8 mouse cellular contexts compared by ENCODE assay signal in the genomic region with DNA sequence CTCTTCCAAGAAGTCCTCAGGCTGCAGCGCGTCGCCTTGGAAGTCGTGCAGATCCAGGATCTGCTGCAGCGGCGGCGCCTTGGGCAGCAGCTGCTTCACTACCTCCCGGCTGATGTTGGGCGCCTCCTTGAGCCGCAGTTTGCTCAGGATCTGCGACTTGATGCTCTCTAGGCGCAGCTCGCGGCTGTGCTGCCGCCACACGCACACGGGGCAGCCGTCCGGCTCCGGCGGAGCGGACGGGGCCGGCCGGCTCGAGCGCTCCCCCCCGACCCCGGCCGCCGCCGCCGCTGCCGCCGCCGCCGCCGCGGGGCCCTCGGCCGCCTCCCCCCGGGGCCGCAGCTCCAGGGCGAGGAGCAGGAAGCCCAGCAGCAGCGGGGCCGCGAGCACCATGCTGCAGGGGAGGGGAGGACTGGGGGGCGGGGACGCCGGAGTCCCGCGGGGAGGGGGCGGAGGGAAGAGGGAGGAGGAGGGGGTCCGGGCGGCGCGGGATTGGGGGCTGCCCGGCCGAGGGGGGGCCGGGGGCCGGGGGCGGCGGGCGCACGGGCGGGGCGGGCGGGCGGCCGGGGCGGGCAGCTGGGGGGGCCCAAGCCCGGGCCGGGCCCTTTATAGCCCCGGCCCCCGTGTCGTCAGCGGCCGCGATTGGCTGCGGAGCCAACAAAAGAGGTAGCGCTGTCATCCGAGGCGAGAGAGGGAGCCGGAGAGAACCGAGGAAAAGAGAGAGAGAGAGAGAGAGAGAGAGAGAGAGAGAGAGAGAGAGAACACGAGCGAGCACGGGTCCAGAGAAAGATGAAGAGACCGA. TPM values are rescaled to one million over a fixed set of nuclear protein-coding genes. Genes with fewer than 3 reads are reported as not detected.
DNase-seq lines count a peak whose midpoint lies in the region; ATAC-seq and TF ChIP-seq lines count a peak whose summit lies in the region.

A gene (minus strand): TSS at position 423 of the 799 bp plus-strand sequence.

- TF ChIP-seq POLR2A in bone marrow, adult 2 months (IDR thresholded peaks at IDR 0.05; ENCODE audit: borderline replicate concordance, control insufficient read depth, low read depth, low read length), result no peak

- 2% methylated on average over 71 of the region's 89 CpGs for WGBS in bone marrow, adult 2 months
- WGBS in kidney, embryonic 16.5 days, result under 1% methylated on average over 55 of the region's 89 CpGs
- WGBS in liver, embryonic 13.5 days (ENCODE audit: insufficient replicate concordance), result 1% methylated on average over 69 of the region's 89 CpGs

- peaks cover 8% of the 10 kb centered on the region for H3K27me3 ChIP-seq in kidney, embryonic 16.5 days (ENCODE audit: insufficient read depth, low read length)
- peaks cover 89% of the 10 kb centered on the region for H3K27me3 ChIP-seq in liver, embryonic 13.5 days

- peak; percentile 69 for ATAC-seq in kidney, embryonic 16.5 days (ENCODE audit: low FRiP score, low TSS enrichment)
- ATAC-seq in liver, embryonic 13.5 days (ENCODE audit: low read depth), result no peak

- peaks cover 7% of the 10 kb centered on the region for H3K36me3 ChIP-seq in kidney, embryonic 16.5 days (ENCODE audit: insufficient read depth, low read length)
- H3K36me3 ChIP-seq in liver, embryonic 13.5 days, result no peaks in the 10 kb centered on the region

- H3K9ac ChIP-seq in kidney, embryonic 16.5 days (replicated peaks; ENCODE audit: low read length), result peak within 1 kb of the TSS; percentile 87
- H3K9ac ChIP-seq in liver, embryonic 13.5 days, result peak within 1 kb of the TSS; percentile 61

- H3K9me3 ChIP-seq in kidney, embryonic 16.5 days (ENCODE audit: low read length), result no peaks in the 10 kb centered on the region
- no peaks in the 10 kb centered on the region for H3K9me3 ChIP-seq in liver, embryonic 13.5 days (replicated peaks)

- peak within 1 kb of the TSS; percentile 14; the same call in 1 of the 2 replicates for H3K27ac ChIP-seq in bone marrow, adult 2 months (ENCODE audit: control insufficient read depth, insufficient read depth, low read depth, low read length, poor library complexity)
- H3K27ac ChIP-seq in kidney, embryonic 16.5 days (ENCODE audit: low read length), result peak within 1 kb of the TSS; percentile 94
- H3K27ac ChIP-seq in liver, embryonic 13.5 days, result no peak within 1 kb of the TSS

- DNase-seq in spleen, adult 18-20 months, result peak; percentile 63 to 69
- no peak for DNase-seq in spleen, adult 12 weeks (ENCODE audit: low spot score)
- DNase-seq in heart, adult 18-20 months, result peak; percentile 60 to 67
- no peak for DNase-seq in liver, embryonic 13.5 days
- peak; percentile 72 for DNase-seq in naive thymus-derived CD4-positive, alpha-beta T cell, adult 2 months (ENCODE audit: low read depth)
- DNase-seq in yolk sac, embryonic 10.5 days (ENCODE audit: low spot score), result peak; percentile 79

- TF ChIP-seq CTCF in bone marrow, adult 2 months (IDR thresholded peaks at IDR 0.05; ENCODE audit: control insufficient read depth, insufficient read depth, low read length), result no peak

- peaks cover 2% of the 10 kb centered on the region for H3K4me1 ChIP-seq in bone marrow, adult 2 months (ENCODE audit: control insufficient read depth, insufficient read depth, low read length)
- peaks cover 43% of the 10 kb centered on the region for H3K4me1 ChIP-seq in kidney, embryonic 16.5 days (ENCODE audit: insufficient read depth, low read length)
- peaks cover 39% of the 10 kb centered on the region for H3K4me1 ChIP-seq in liver, embryonic 13.5 days (replicated peaks)

- peak within 1 kb of the TSS; percentile 80 for H3K4me3 ChIP-seq in bone marrow, adult 2 months (replicated peaks; ENCODE audit: control insufficient read depth, low read depth, low read length)
- peak within 1 kb of the TSS; percentile 82 for H3K4me3 ChIP-seq in kidney, embryonic 16.5 days (ENCODE audit: low read length)
- H3K4me3 ChIP-seq in liver, embryonic 13.5 days (replicated peaks), result peak within 1 kb of the TSS; percentile 64

- peak within 1 kb of the TSS; percentile 94 for H3K4me2 ChIP-seq in kidney, embryonic 16.5 days (replicated peaks; ENCODE audit: low read depth, low read length)
- H3K4me2 ChIP-seq in liver, embryonic 13.5 days, result peak within 1 kb of the TSS; percentile 82

RNA-seq across cellular contexts. Expression of the gene that starts here (rescaled TPM):
- 2.4 and 3.6 TPM in 2 replicates for polyA plus RNA-seq in bone marrow, adult 2 months (2011; ENCODE audit: insufficient read depth, insufficient read length, low replicate concordance, missing spikeins)
- 1 to 10 TPM; 2.3 to 2.6 TPM for total RNA-seq in heart, adult 18-20 months (2021)
- polyA plus RNA-seq in kidney, embryonic 16.5 days (2015; fragmentation: Nextera tagmentation; extraction: Ambion mirVana), result 6.8 and 7.8 TPM in 2 replicates
- polyA plus RNA-seq in liver, embryonic 13.5 days (2015; fragmentation: Nextera tagmentation; extraction: Ambion mirVana), result 0.43 and 0.66 TPM in 2 replicates

Comparison
In these comparisons a context has a peak if more than half of its experiments do, and no peak if none do; other contexts are left out.
1. DNase-seq: peak in spleen, adult 18-20 months (2 of 2), heart, adult 18-20 months (2 of 2), naive thymus-derived CD4-positive, alpha-beta T cell, adult 2 months (single experiment) and yolk sac, embryonic 10.5 days (single experiment); none in spleen, adult 12 weeks (single experiment) and liver, embryonic 13.5 days (single experiment).
2. Peak in every context shown above with its lines, with median percentiles within 50 percentile points of each other: H3K4me3 ChIP-seq.